Mouse (Mus musculus) bone marrow, adult 2 months (tissue): Measurements from ENCODE around the gene Tmem50b.

ENCODE experiments used
- CTCF ChIP-seq: fragments of 200-500 bp; IDR thresholded peaks from 2 replicates; pipeline ENCODE4 v1.5.1; 2011; ENCODE audit warnings: low read length, control low read depth; ENCODE audit not compliant: control insufficient read depth, insufficient read depth
- POLR2A ChIP-seq: fragments of 200-500 bp; IDR thresholded peaks from 2 replicates; pipeline ENCODE4 v1.6.1; 2011; ENCODE audit warnings: low read depth, mild to moderate bottlenecking, control low read depth, low read length, borderline replicate concordance; ENCODE audit not compliant: control insufficient read depth

DNA sequence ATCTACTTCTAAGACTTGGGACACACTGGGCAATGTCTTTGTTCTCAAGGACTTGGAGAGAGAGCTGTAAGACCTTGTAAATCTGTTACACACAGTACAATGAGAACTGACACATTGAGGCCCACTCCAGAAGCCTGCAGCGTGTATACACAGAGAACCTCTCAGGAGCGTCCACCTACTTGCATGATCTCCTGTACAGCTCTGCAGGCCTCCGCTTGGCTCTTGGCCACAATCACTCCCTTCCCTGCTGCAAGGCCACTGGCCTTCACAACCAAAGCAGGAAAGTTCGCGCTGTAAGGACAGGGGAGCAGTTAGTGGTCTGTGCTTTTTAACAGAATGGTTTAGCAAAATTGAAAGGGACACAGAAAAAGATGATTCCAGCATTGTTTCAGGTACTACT is 41.6 kb upstream of the Tmem50b start:
- TF ChIP-seq CTCF (no peak), POLR2A (no peak)
